Mouse (Mus musculus): ENCODE data around the gene Foxd4.
"Not testable (repeated sequence)": the region's sequence is repeated elsewhere in the genome, so short reads cannot be mapped to it uniquely, and the experiment has no call there.

Gene Foxd4

DNA sequence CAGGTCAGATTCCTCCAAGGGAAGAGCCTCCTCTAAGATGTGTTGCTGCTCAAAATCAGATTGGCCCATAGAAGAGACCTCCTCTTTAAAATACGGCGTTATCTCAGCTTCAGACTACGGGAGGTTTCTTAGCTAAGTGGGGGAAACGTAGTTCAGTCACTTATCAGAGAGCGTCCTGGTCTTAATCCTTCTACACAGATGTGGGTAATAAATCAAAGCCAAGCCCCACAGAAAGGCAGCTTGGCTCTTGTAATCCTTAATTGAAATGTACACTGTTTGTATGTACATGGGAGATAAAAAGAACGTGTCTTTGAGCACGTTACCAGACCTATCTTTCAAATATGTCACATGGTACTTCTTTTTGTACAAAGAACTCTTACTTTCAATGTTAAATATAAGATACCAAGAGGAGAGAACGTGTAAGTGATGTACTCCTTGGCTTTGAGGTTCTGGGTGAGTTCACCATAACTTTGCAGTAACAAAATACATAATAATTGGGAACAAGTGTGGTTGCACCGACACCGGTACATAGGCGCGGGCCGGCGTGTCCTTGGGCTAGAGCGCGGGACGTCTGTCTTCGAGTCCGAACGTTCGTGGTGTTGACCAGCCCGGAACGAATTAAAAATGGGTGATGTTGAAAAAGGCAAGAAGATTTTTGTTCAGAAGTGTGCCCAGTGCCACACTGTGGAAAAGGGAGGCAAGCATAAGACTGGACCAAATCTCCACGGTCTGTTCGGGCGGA, 25.7 kb downstream of the Foxd4 start, which contains the start of gene Gm10053:
TSS of gene Gm10053 (plus strand) at position 558 of the 742 bp plus-strand sequence.
- DNase-seq (ENCODE audit: low read depth, low spot score) = not testable (repeated sequence)

DNA sequence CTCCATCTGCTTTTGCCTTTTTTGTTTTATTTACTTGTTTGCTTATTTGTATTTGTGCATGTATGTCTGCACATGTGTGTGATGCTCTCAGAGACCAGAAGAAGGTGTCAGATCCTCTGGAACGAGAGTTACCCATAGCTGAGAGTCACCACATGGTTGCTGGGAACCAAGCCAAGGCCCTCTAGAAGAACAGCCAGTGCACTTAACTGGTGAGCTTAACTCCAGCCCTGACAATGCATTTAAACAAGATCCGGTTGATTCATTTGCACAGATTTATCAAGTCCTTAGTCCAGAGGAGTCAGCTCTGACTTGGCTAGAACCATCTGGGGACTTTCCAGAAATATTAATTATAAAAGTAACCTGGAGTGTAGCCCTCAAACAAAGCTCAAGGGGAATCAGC, 27.1 kb downstream of the Foxd4 start:
- no peak for DNase-seq (ENCODE audit: low read depth, low spot score)

DNA sequence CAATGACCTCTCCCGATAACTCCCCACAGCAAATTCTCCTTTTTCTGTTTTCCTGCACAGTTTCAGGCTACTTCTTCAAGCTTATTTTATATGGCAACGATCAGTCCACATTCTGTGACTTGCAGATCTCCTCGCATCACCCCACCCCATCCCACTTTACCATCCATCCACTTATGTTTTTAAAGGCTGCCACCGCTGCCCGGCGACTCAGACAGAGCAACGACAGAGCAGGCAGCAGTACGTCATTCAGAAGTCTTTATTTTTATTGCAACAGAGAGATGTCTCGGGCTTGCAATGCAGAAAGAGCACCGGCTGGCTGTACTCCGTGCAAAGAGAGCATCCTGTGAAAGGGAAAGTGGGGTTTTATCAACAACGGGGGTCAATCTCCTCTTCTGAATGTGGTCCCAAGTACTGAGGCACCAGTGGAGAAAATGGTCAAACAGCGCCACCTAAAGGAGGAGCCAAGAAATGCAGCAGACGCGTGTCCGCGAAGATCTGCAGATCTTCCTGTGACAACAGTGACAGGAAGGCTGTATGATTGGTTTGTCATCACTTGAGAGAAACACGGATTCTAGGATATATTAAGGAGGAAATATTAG, 29.9 kb downstream of the Foxd4 start:
- peak; percentile 64 for DNase-seq (ENCODE audit: low read depth, low spot score)

- no peak for DNase-seq (ENCODE audit: low read depth, low spot score)
These were observed 35.6 kb downstream of the Foxd4 start for GRCm38 (mm10) chr19:24865436-24865835.

DNA sequence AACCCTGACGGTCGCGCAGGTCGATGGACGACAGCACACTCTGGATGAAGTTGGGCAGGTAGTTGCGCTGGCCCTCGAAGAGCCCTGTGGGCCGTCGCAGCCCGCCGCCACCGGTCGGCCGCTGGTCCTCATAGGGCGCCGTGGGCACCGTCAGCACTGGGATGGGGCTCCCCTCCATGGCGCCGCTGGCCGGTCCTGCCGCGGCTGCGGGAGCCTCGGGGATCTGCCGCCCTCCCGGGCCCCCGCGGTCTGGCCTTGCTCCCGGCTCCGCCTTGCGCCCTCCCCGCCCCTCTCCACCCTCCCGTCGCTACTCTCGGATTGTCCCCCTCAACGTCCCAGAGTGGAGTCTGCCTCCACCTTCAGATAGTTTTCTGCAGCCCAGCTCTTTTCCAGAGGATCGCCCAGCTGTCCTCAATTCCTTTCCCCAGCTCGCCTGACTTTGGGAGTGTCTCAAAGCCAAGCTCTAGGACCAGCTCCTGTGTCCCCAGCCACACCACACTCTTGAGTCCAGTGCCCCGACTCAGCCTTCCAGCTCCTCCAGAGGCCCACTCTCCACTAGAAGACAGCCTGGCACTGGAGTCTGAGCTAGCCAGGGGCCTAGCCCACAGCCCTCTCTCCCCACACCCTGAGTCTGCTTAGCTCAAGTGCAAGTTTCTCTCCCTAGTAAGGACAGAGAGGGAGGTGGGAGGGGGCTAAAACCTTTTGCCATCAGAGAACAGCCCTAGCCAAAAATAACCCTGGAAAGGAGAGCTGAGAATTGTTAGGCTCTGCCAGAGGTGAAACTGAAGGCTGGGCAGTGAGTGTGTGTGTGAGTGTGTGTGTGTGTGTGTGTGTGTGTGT, 39.2 kb downstream of the Foxd4 start, which contains the start of gene Pgm5:
TSS of gene Pgm5 (minus strand) at position 244 of the 840 bp plus-strand sequence.
- DNase-seq (ENCODE audit: low read depth, low spot score) = no peak

- no peak for DNase-seq (ENCODE audit: low read depth, low spot score)
These were observed 39.8 kb downstream of the Foxd4 start for GRCm38 (mm10) chr19:24861276-24861611.

- DNase-seq (ENCODE audit: low read depth, low spot score) = no peak
These were observed 49.3 kb downstream of the Foxd4 start for GRCm38 (mm10) chr19:24851456-24852315.

Measured in ES-CJ7 (cell line).